Mouse (Mus musculus) heart, adult 2 months (tissue): ENCODE data around the gene Kcna2.

Experiments used
- CTCF ChIP-seq: fragments of 200-600 bp; IDR thresholded peaks from 2 replicates; pipeline ENCODE4 v1.8.1; 2022; ENCODE audit warnings: antibody characterized with exemption, mild to moderate bottlenecking, moderate library complexity
- POLR2A ChIP-seq: fragments of 200-500 bp; IDR thresholded peaks from 2 replicates; pipeline ENCODE4 v1.6.1; 2011; ENCODE audit warnings: mild to moderate bottlenecking, low read depth, low read length, control low read depth; ENCODE audit not compliant: insufficient read depth

- TF ChIP-seq CTCF (no peak), POLR2A (no peak)
Observed at GRCm38 (mm10) chr3:107115746-107116145, 14.8 kb downstream of the Kcna2 start.
